Mouse (Mus musculus) intestine, embryonic 15.5 days (tissue): ENCODE measurements at regions not wholly inside any gene's neighbourhood (a gene's known extent, or its start where the extent isn't known, plus 50 kb on each side); places are given as distances from the start of the nearest gene placed in this dataset.

Experiments
- ATAC-seq: fragments of 200-750 bp; cut with Nextera tagmentation; 2 replicates; pipeline ENCODE4 v1.8.0; 2017; ENCODE audit warnings: moderate TSS enrichment, moderate library complexity
- H3K27ac ChIP-seq: fragments of 300-500 bp; sonication (generic); 2 replicates; pipeline ENCODE4 v1.5.1; 2015; ENCODE audit warnings: mild to moderate bottlenecking, inconsistent platforms
- H3K27me3 ChIP-seq: fragments of 300-500 bp; sonication (generic); replicated peaks from 2 replicates; pipeline ENCODE4 v1.6.1; 2015; ENCODE audit warnings: inconsistent platforms
- H3K36me3 ChIP-seq: fragments of 300-500 bp; sonication (generic); 2 replicates; pipeline ENCODE4 v1.6.1; 2015; ENCODE audit warnings: inconsistent platforms
- H3K4me1 ChIP-seq: fragments of 300-500 bp; sonication (generic); replicated peaks from 2 replicates; pipeline ENCODE4 v1.6.1; 2015; ENCODE audit warnings: inconsistent platforms
- H3K4me2 ChIP-seq: fragments of 300-500 bp; sonication (generic); replicated peaks from 2 replicates; pipeline ENCODE4 v1.6.1; 2015; ENCODE audit warnings: mild to moderate bottlenecking, inconsistent platforms
- H3K4me3 ChIP-seq: fragments of 300-500 bp; sonication (generic); replicated peaks from 2 replicates; pipeline ENCODE4 v1.5.1; 2015; ENCODE audit warnings: inconsistent platforms
- H3K9ac ChIP-seq: fragments of 300-500 bp; sonication (generic); 2 replicates; pipeline ENCODE4 v1.6.1; 2015; ENCODE audit warnings: inconsistent platforms
- H3K9me3 ChIP-seq: fragments of 300-500 bp; sonication (generic); 2 replicates; pipeline ENCODE4 v1.6.1; 2016; ENCODE audit warnings: inconsistent platforms
- WGBS: fragments of 180-500 bp; shearing (Covaris S2); methylation state at CpG from one replicate; pipeline ENCODE4 v1.1.7; 2015; 5-methylcytosine and 5-hydroxymethylcytosine counted together

GRCm38 (mm10) chr14:104297316-104298311, 170.2 kb downstream of the Pou4f1 start:
- H3K9me3 ChIP-seq = no peaks in the 10 kb centered on the region
- WGBS = 41% methylated on average over 15 of the region's 15 CpGs
- no peak overlapping the region for H3K9ac ChIP-seq
- H3K4me1 ChIP-seq = no peaks in the 10 kb centered on the region
- H3K4me2 ChIP-seq = no peak overlapping the region
- no peak overlapping the region for H3K4me3 ChIP-seq
- no peak overlapping the region for H3K27ac ChIP-seq
- H3K27me3 ChIP-seq = no peaks in the 10 kb centered on the region
- no peaks in the 10 kb centered on the region for H3K36me3 ChIP-seq
- no peak for ATAC-seq

GRCm38 (mm10) chr14:104293814-104294213, 174.0 kb downstream of the Pou4f1 start:
- Histone ChIP-seq H3K9ac (no peak overlapping the region), H3K27ac (no peak overlapping the region), H3K27me3 (no peaks in the 10 kb centered on the region), H3K4me2 (no peak overlapping the region), H3K4me1 (no peaks in the 10 kb centered on the region), H3K4me3 (no peak overlapping the region), H3K9me3 (no peaks in the 10 kb centered on the region), H3K36me3 (no peaks in the 10 kb centered on the region)
- no peak for ATAC-seq
- 61% methylated on average over 4 of the region's 4 CpGs for WGBS

GRCm38 (mm10) chr14:104293147-104293546, 174.7 kb downstream of the Pou4f1 start:
- ATAC-seq = no peak
- WGBS = 91% methylated on average over 2 of the region's 2 CpGs
- Histone ChIP-seq H3K4me3 (no peak overlapping the region), H3K27ac (no peak overlapping the region), H3K36me3 (no peaks in the 10 kb centered on the region), H3K4me1 (no peaks in the 10 kb centered on the region), H3K4me2 (no peak overlapping the region), H3K9ac (no peak overlapping the region), H3K27me3 (no peaks in the 10 kb centered on the region), H3K9me3 (no peaks in the 10 kb centered on the region)

- H3K4me3 ChIP-seq = no peak overlapping the region
- H3K9ac ChIP-seq = no peak overlapping the region
- 93% methylated on average over 6 of the region's 6 CpGs for WGBS
- H3K27me3 ChIP-seq = no peaks in the 10 kb centered on the region
- H3K36me3 ChIP-seq = no peaks in the 10 kb centered on the region
- no peak overlapping the region for H3K27ac ChIP-seq
- H3K4me1 ChIP-seq = no peaks in the 10 kb centered on the region
- ATAC-seq = no peak
- no peaks in the 10 kb centered on the region for H3K9me3 ChIP-seq
- H3K4me2 ChIP-seq = no peak overlapping the region
Observed at GRCm38 (mm10) chr14:104280353-104280752, 187.4 kb downstream of the Pou4f1 start.

GRCm38 (mm10) chr14:104279890-104280289, 187.9 kb downstream of the Pou4f1 start:
- 75% methylated on average over 5 of the region's 5 CpGs for WGBS
- H3K27ac ChIP-seq = no peak overlapping the region
- no peaks in the 10 kb centered on the region for H3K36me3 ChIP-seq
- no peaks in the 10 kb centered on the region for H3K27me3 ChIP-seq
- ATAC-seq = no peak
- H3K4me1 ChIP-seq = no peaks in the 10 kb centered on the region
- no peak overlapping the region for H3K4me3 ChIP-seq
- H3K9ac ChIP-seq = no peak overlapping the region
- no peak overlapping the region for H3K4me2 ChIP-seq
- H3K9me3 ChIP-seq = no peaks in the 10 kb centered on the region

GRCm38 (mm10) chr14:104274752-104275151, 193.0 kb downstream of the Pou4f1 start:
- Histone ChIP-seq H3K36me3 (no peaks in the 10 kb centered on the region), H3K4me3 (no peak overlapping the region), H3K4me1 (no peaks in the 10 kb centered on the region), H3K27ac (no peak overlapping the region), H3K9ac (no peak overlapping the region), H3K4me2 (no peak overlapping the region), H3K27me3 (no peaks in the 10 kb centered on the region), H3K9me3 (no peaks in the 10 kb centered on the region)
- ATAC-seq = no peak
- 61% methylated on average over 4 of the region's 4 CpGs for WGBS

- H3K27ac ChIP-seq = no peak overlapping the region
- no peak overlapping the region for H3K9ac ChIP-seq
- H3K9me3 ChIP-seq = no peaks in the 10 kb centered on the region
- H3K4me1 ChIP-seq = no peaks in the 10 kb centered on the region
- H3K36me3 ChIP-seq = no peaks in the 10 kb centered on the region
- H3K27me3 ChIP-seq = no peaks in the 10 kb centered on the region
- H3K4me3 ChIP-seq = no peak overlapping the region
- no peak for ATAC-seq
- H3K4me2 ChIP-seq = no peak overlapping the region
- WGBS = 71% methylated on average over 6 of the region's 6 CpGs
Observed at GRCm38 (mm10) chr14:104264919-104265764, 202.7 kb downstream of the Pou4f1 start.

GRCm38 (mm10) chr14:104216965-104217364, 250.8 kb downstream of the Pou4f1 start:
- WGBS = 80% methylated on average over 5 of the region's 5 CpGs
- no peak overlapping the region for H3K4me3 ChIP-seq
- no peak for ATAC-seq

GRCm38 (mm10) chr14:104210719-104211118, 257.1 kb downstream of the Pou4f1 start:
- WGBS = 47% methylated on average over 3 of the region's 3 CpGs
- ATAC-seq = no peak
- H3K27me3 ChIP-seq = no peaks in the 10 kb centered on the region

More at GRCm38 (mm10) chr14:104216965-104217364, 250.8 kb downstream of the Pou4f1 start:
- no peaks in the 10 kb centered on the region for H3K36me3 ChIP-seq
- H3K4me1 ChIP-seq = no peaks in the 10 kb centered on the region
- no peak overlapping the region for H3K9ac ChIP-seq
- H3K27ac ChIP-seq = no peak overlapping the region
- H3K9me3 ChIP-seq = no peaks in the 10 kb centered on the region
- no peak overlapping the region for H3K4me2 ChIP-seq
- H3K27me3 ChIP-seq = no peaks in the 10 kb centered on the region

GRCm38 (mm10) chr14:104208855-104209254, 258.9 kb downstream of the Pou4f1 start:
- WGBS = 37% methylated on average over 4 of the region's 4 CpGs
- Histone ChIP-seq H3K27ac (no peak overlapping the region), H3K4me3 (no peak overlapping the region), H3K4me2 (no peak overlapping the region), H3K36me3 (no peaks in the 10 kb centered on the region), H3K4me1 (no peaks in the 10 kb centered on the region), H3K27me3 (no peaks in the 10 kb centered on the region), H3K9me3 (no peaks in the 10 kb centered on the region), H3K9ac (no peak overlapping the region)
- ATAC-seq = peak; percentile 66; the same call in 1 of the 2 replicates

More at GRCm38 (mm10) chr14:104210719-104211118, 257.1 kb downstream of the Pou4f1 start:
- Histone ChIP-seq H3K27ac (no peak overlapping the region), H3K4me3 (no peak overlapping the region), H3K4me2 (no peak overlapping the region), H3K36me3 (no peaks in the 10 kb centered on the region), H3K9me3 (no peaks in the 10 kb centered on the region), H3K4me1 (no peaks in the 10 kb centered on the region), H3K9ac (no peak overlapping the region)

- no peak for ATAC-seq
- Histone ChIP-seq H3K36me3 (no peaks in the 10 kb centered on the region), H3K4me1 (no peaks in the 10 kb centered on the region), H3K27me3 (no peaks in the 10 kb centered on the region), H3K4me2 (no peak overlapping the region), H3K4me3 (no peak overlapping the region), H3K9ac (no peak overlapping the region), H3K9me3 (no peaks in the 10 kb centered on the region), H3K27ac (no peak overlapping the region)
- WGBS = 56% methylated on average over 7 of the region's 7 CpGs
Observed at GRCm38 (mm10) chr14:104208040-104208816, 259.6 kb downstream of the Pou4f1 start.

GRCm38 (mm10) chr14:104206602-104207001, 261.2 kb downstream of the Pou4f1 start:
- WGBS = 41% methylated on average over 2 of the region's 2 CpGs
- Histone ChIP-seq H3K27me3 (no peaks in the 10 kb centered on the region), H3K9me3 (no peaks in the 10 kb centered on the region), H3K4me1 (no peaks in the 10 kb centered on the region), H3K9ac (no peak overlapping the region), H3K36me3 (no peaks in the 10 kb centered on the region), H3K27ac (no peak overlapping the region), H3K4me2 (no peak overlapping the region), H3K4me3 (no peak overlapping the region)
- no peak for ATAC-seq
